ENCODE assay signal across 1 mouse cellular context in the genomic region with DNA sequence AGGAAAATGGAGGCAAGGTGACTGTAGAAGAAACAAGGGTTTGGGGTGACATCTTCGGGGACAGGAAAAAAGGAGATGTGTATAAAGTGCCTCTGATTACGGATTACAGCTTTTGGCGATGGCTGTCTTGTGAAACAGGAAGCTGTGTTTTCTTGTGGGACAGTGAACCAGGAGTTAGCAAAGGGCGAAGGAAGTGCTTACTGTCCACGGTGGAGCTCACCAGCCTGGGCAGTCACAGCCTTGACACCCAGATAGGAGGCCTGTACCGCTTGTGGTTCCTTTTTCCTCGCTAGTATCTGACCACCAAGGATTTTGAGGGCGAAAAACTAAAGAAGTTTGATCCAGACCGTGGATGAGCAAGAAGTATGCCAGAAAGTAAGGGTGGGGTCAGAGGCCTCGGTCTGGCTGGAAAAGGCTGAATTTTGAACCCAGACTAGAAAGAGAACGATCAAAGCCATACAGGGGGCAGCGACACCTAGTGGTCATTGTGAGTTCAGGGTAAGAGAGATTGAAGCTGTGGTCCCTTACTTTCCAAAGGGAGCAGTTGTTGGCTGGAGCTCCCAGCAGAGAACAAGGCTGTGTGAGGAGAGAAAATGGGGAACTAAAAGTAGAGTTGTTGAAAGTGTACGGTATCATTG.
TF ChIP-seq lines count a peak whose summit lies in the region.

No protein-coding gene starts in this region.

TF ChIP-seq in CH12.LX, 34 proteins besides CTCF, POLR2A, EP300 and RAD21:
- TF ChIP-seq IRF4 (IDR thresholded peaks at IDR 0.05; ENCODE audit: low read depth, low read length): 0 out of 2 replicates have a peak, but pooled peaks have one; percentile 27
- peak; percentile 68 for TF ChIP-seq SMC3 (IDR thresholded peaks at IDR 0.05; ENCODE audit: low read depth, low read length)
- TF ChIP-seq TBP (conservative IDR thresholded peaks at IDR 0.05; ENCODE audit: low read depth, low read length): no peak
- TF ChIP-seq SIN3A (IDR thresholded peaks at IDR 0.05; ENCODE audit: low read length): peak; percentile 26; the same call in 1 of the 2 replicates
- TF ChIP-seq TCF12 (IDR thresholded peaks at IDR 0.05; ENCODE audit: low read depth, low read length): no peak
- TF ChIP-seq MXI1 (IDR thresholded peaks at IDR 0.05; ENCODE audit: low read depth, low read length): peak; percentile 24; the same call in 1 of the 2 replicates
